Mouse (Mus musculus): ENCODE results near the gene Cer1. TPM values are rescaled to one million over a fixed set of nuclear protein-coding genes. Genes with fewer than 3 reads are reported as not detected.

The Cer1 gene
- 0.09 TPM in 1 of 2 replicates, not detected in the other for polyA plus RNA-seq (2015; fragmentation: Nextera tagmentation; extraction: Ambion mirVana)

- ATAC-seq (ENCODE audit: low FRiP score), result no peak
- 63% methylated on average over 19 of the region's 19 CpGs for WGBS
- no peaks in the 10 kb centered on the region for H3K9me3 ChIP-seq (replicated peaks)
Observed at GRCm38 (mm10) chr4:82884636-82885534, at the start of gene Cer1. Gene Cer1, minus strand, starts transcription at chr4:82885148.

GRCm38 (mm10) chr4:82934308-82934707 is 49.4 kb upstream of the Cer1 start:
- Histone ChIP-seq H3K27me3 (replicated peaks) (no peaks in the 10 kb centered on the region), H3K36me3 (no peaks in the 10 kb centered on the region), H3K9ac (replicated peaks) (no peak overlapping the region), H3K4me2 (peak overlapping the region; percentile 52), H3K9me3 (replicated peaks) (no peaks in the 10 kb centered on the region), H3K4me1 (peaks cover 7% of the 10 kb centered on the region), H3K4me3 (replicated peaks) (no peak overlapping the region), H3K27ac (replicated peaks) (no peak overlapping the region)
- peak; percentile 97 for ATAC-seq (ENCODE audit: low FRiP score)
- 2% methylated on average over 5 of the region's 5 CpGs for WGBS

More at GRCm38 (mm10) chr4:82884636-82885534, at the start of gene Cer1:
- Histone ChIP-seq H3K27ac (replicated peaks) (no peak within 1 kb of the TSS), H3K4me3 (replicated peaks) (no peak within 1 kb of the TSS), H3K36me3 (no peaks in the 10 kb centered on the region), H3K27me3 (replicated peaks) (no peaks in the 10 kb centered on the region), H3K4me1 (0 out of 2 replicates have a peak, but pooled peaks cover 7% of the 10 kb centered on the region), H3K4me2 (no peak within 1 kb of the TSS), H3K9ac (replicated peaks) (no peak within 1 kb of the TSS)

GRCm38 (mm10) chr4:82933698-82934210 is 48.8 kb upstream of the Cer1 start:
- no peaks in the 10 kb centered on the region for H3K9me3 ChIP-seq (replicated peaks)
- peak overlapping the region; percentile 51; the same call in 1 of the 2 replicates for H3K27ac ChIP-seq (replicated peaks)
- H3K36me3 ChIP-seq, result no peaks in the 10 kb centered on the region
- peak; percentile 83 for ATAC-seq (ENCODE audit: low FRiP score)
- H3K27me3 ChIP-seq (replicated peaks), result no peaks in the 10 kb centered on the region
- peak overlapping the region; percentile 31 for H3K4me3 ChIP-seq (replicated peaks)
- H3K4me1 ChIP-seq, result peaks cover 7% of the 10 kb centered on the region
- WGBS, result 5% methylated on average over 14 of the region's 14 CpGs
- H3K9ac ChIP-seq (replicated peaks), result 0 out of 2 replicates have a peak overlapping the region, but pooled peaks have one; percentile 28
- H3K4me2 ChIP-seq, result peak overlapping the region; percentile 52

- no peak overlapping the region for H3K9ac ChIP-seq (replicated peaks)
- no peak overlapping the region for H3K27ac ChIP-seq (replicated peaks)
- no peak for ATAC-seq (ENCODE audit: low FRiP score)
- no peaks in the 10 kb centered on the region for H3K36me3 ChIP-seq
- no peaks in the 10 kb centered on the region for H3K9me3 ChIP-seq (replicated peaks)
- no peak overlapping the region for H3K4me2 ChIP-seq
- no peak overlapping the region for H3K4me3 ChIP-seq (replicated peaks)
- peaks cover 6% of the 10 kb centered on the region for H3K4me1 ChIP-seq
- WGBS, result 86% methylated on average over 5 of the region's 5 CpGs
- no peaks in the 10 kb centered on the region for H3K27me3 ChIP-seq (replicated peaks)
Observed at GRCm38 (mm10) chr4:82930079-82930478, 45.1 kb upstream of the Cer1 start.

GRCm38 (mm10) chr4:82921962-82922361 is 37.0 kb upstream of the Cer1 start:
- WGBS, result 87% methylated on average over 4 of the region's 4 CpGs
- no peak overlapping the region for H3K4me3 ChIP-seq (replicated peaks)
- H3K27me3 ChIP-seq (replicated peaks), result 0 out of 2 replicates have a peak, but pooled peaks cover 2% of the 10 kb centered on the region
- H3K4me2 ChIP-seq, result no peak overlapping the region
- no peak overlapping the region for H3K27ac ChIP-seq (replicated peaks)
- no peaks in the 10 kb centered on the region for H3K36me3 ChIP-seq
- no peak overlapping the region for H3K9ac ChIP-seq (replicated peaks)
- no peak for ATAC-seq (ENCODE audit: low FRiP score)
- H3K9me3 ChIP-seq (replicated peaks), result no peaks in the 10 kb centered on the region
- no peaks in the 10 kb centered on the region for H3K4me1 ChIP-seq

- Histone ChIP-seq H3K9ac (replicated peaks) (no peak overlapping the region), H3K27me3 (replicated peaks) (0 out of 2 replicates have a peak, but pooled peaks cover 2% of the 10 kb centered on the region), H3K27ac (replicated peaks) (no peak overlapping the region), H3K9me3 (replicated peaks) (no peaks in the 10 kb centered on the region), H3K4me1 (peaks cover 19% of the 10 kb centered on the region), H3K4me3 (replicated peaks) (no peak overlapping the region), H3K4me2 (no peak overlapping the region), H3K36me3 (no peaks in the 10 kb centered on the region)
- 69% methylated on average over 2 of the region's 2 CpGs for WGBS
- ATAC-seq (ENCODE audit: low FRiP score), result no peak
Observed at GRCm38 (mm10) chr4:82918625-82919024, 33.7 kb upstream of the Cer1 start.

- Histone ChIP-seq H3K27ac (replicated peaks) (peak overlapping the region; percentile 81), H3K4me3 (replicated peaks) (peak overlapping the region; percentile 10; the same call in 1 of the 2 replicates)
Observed at GRCm38 (mm10) chr4:82916678-82917050, 31.7 kb upstream of the Cer1 start.

GRCm38 (mm10) chr4:82916003-82916677 is 31.2 kb upstream of the Cer1 start:
- Histone ChIP-seq H3K36me3 (no peaks in the 10 kb centered on the region), H3K27me3 (replicated peaks) (0 out of 2 replicates have a peak, but pooled peaks cover 2% of the 10 kb centered on the region), H3K27ac (replicated peaks) (peak overlapping the region; percentile 81), H3K4me1 (peaks cover 19% of the 10 kb centered on the region), H3K9me3 (replicated peaks) (no peaks in the 10 kb centered on the region), H3K9ac (replicated peaks) (no peak overlapping the region), H3K4me2 (peak overlapping the region; percentile 49), H3K4me3 (replicated peaks) (peak overlapping the region; percentile 10; the same call in 1 of the 2 replicates)
- 18% methylated on average over 14 of the region's 14 CpGs for WGBS
- peak; percentile 81 for ATAC-seq (ENCODE audit: low FRiP score)

More at GRCm38 (mm10) chr4:82916678-82917050, 31.7 kb upstream of the Cer1 start:
- no peak overlapping the region for H3K9ac ChIP-seq (replicated peaks)
- 0 out of 2 replicates have a peak, but pooled peaks cover 2% of the 10 kb centered on the region for H3K27me3 ChIP-seq (replicated peaks)
- peaks cover 19% of the 10 kb centered on the region for H3K4me1 ChIP-seq
- WGBS, result 22% methylated on average over 5 of the region's 5 CpGs
- H3K36me3 ChIP-seq, result no peaks in the 10 kb centered on the region
- H3K9me3 ChIP-seq (replicated peaks), result no peaks in the 10 kb centered on the region
- peak overlapping the region; percentile 49 for H3K4me2 ChIP-seq
- ATAC-seq (ENCODE audit: low FRiP score), result 0 out of 2 replicates have a peak, but pooled peaks have one; percentile 15

- no peak overlapping the region for H3K4me3 ChIP-seq (replicated peaks)
- ATAC-seq (ENCODE audit: low FRiP score), result peak; percentile 43
- WGBS, result 55% methylated on average over 7 of the region's 7 CpGs
- no peaks in the 10 kb centered on the region for H3K36me3 ChIP-seq
- no peaks in the 10 kb centered on the region for H3K9me3 ChIP-seq (replicated peaks)
- 0 out of 2 replicates have a peak, but pooled peaks cover 2% of the 10 kb centered on the region for H3K27me3 ChIP-seq (replicated peaks)
- peaks cover 19% of the 10 kb centered on the region for H3K4me1 ChIP-seq
- H3K9ac ChIP-seq (replicated peaks), result no peak overlapping the region
- peak overlapping the region; percentile 49 for H3K4me2 ChIP-seq
- H3K27ac ChIP-seq (replicated peaks), result peak overlapping the region; percentile 81
Observed at GRCm38 (mm10) chr4:82915576-82915975, 30.6 kb upstream of the Cer1 start.

- Histone ChIP-seq H3K4me3 (replicated peaks) (no peak overlapping the region), H3K27ac (replicated peaks) (peak overlapping the region; percentile 81; the same call in 1 of the 2 replicates), H3K36me3 (no peaks in the 10 kb centered on the region), H3K4me2 (no peak overlapping the region), H3K9me3 (replicated peaks) (no peaks in the 10 kb centered on the region), H3K9ac (replicated peaks) (no peak overlapping the region), H3K27me3 (replicated peaks) (0 out of 2 replicates have a peak, but pooled peaks cover 2% of the 10 kb centered on the region), H3K4me1 (peaks cover 19% of the 10 kb centered on the region)
- no peak for ATAC-seq (ENCODE audit: low FRiP score)
- WGBS, result 59% methylated on average over 11 of the region's 11 CpGs
Observed at GRCm38 (mm10) chr4:82914601-82915143, 29.7 kb upstream of the Cer1 start.

- no peak overlapping the region for H3K9ac ChIP-seq (replicated peaks)
- no peak for ATAC-seq (ENCODE audit: low FRiP score)
Observed at GRCm38 (mm10) chr4:82895227-82895626, 10.3 kb upstream of the Cer1 start.

More at GRCm38 (mm10) chr4:82895227-82895626, 10.3 kb upstream of the Cer1 start:
- no peaks in the 10 kb centered on the region for H3K9me3 ChIP-seq (replicated peaks)
- H3K27ac ChIP-seq (replicated peaks), result no peak overlapping the region
- H3K36me3 ChIP-seq, result no peaks in the 10 kb centered on the region
- H3K4me2 ChIP-seq, result no peak overlapping the region
- no peaks in the 10 kb centered on the region; the same call in 1 of the 2 replicates for H3K4me1 ChIP-seq
- no peak overlapping the region for H3K4me3 ChIP-seq (replicated peaks)
- no peaks in the 10 kb centered on the region for H3K27me3 ChIP-seq (replicated peaks)
- WGBS, result 74% methylated on average over 10 of the region's 10 CpGs
